Comparison of ENCODE assay signal across 8 mouse cellular contexts in genomic region chr16:57243858-57244248, GRCm38 (mm10). TPM values are rescaled to one million over a fixed set of nuclear protein-coding genes. Genes with fewer than 3 reads are reported as not detected.
DNase-seq lines count a peak whose midpoint lies in the region; ATAC-seq and TF ChIP-seq lines count a peak whose summit lies in the region.

No protein-coding gene starts in this region.

- no peaks in the 10 kb centered on the region for H3K36me3 ChIP-seq in midbrain, embryonic 10.5 days

- DNase-seq in Patski (ENCODE audit: low read depth, low spot score): no peak
- peak; percentile 44 for DNase-seq in cerebellum, adult 9-11 months
- peak; percentile 41 to 76 for DNase-seq in frontal cortex, postnatal 14 days (ENCODE audit: low spot score in 2 of 2)
- peak; percentile 87 for DNase-seq in induced T-regulatory cell, adult 2 months (ENCODE audit: low read depth)
- peak; percentile 75 to 86 for DNase-seq in left cerebral cortex, adult 2 months (ENCODE audit: extremely low spot score in 1 of 2, low spot score in 2 of 2)
- peak; percentile 68 for DNase-seq in midbrain, embryonic 10.5 days (ENCODE audit: low spot score)
- DNase-seq in right cerebral cortex, postnatal 36 days (ENCODE audit: low spot score in 2 of 2): peak; percentile 56 to 58
- peak; percentile 59 to 72 for DNase-seq in urinary bladder, postnatal 36 days (ENCODE audit: low spot score in 2 of 2)

- H3K4me3 ChIP-seq in left cerebral cortex, adult 2 months: no peak overlapping the region
- no peak overlapping the region for H3K4me3 ChIP-seq in midbrain, embryonic 10.5 days

- ATAC-seq in Patski: peak; percentile 62

- CTCF ChIA-PET in Patski (lab: Charles Lee): interaction anchor here (1.0 to 5.8 kb wide), 28 partner anchors 12 to 369 kb away, joined by 3 to 82 read pairs (median 4); partner anchors contain the start of gene Tbc1d23

- no peaks in the 10 kb centered on the region for H3K9me3 ChIP-seq in midbrain, embryonic 10.5 days (replicated peaks)

- POLR2A ChIA-PET in Patski (lab: Charles Lee): interaction anchor here (0.6 kb wide), 1 partner anchor 291 kb away, joined by 4 read pairs; no protein-coding TSS in a partner anchor

- 13% methylated on average over 6 of the region's 6 CpGs for WGBS in midbrain, embryonic 10.5 days

- no peaks in the 10 kb centered on the region for H3K4me1 ChIP-seq in midbrain, embryonic 10.5 days

- TF ChIP-seq CTCF in Patski (IDR thresholded peaks at IDR 0.05): peak; percentile 81
- TF ChIP-seq CTCF in left cerebral cortex, adult 2 months (IDR thresholded peaks at IDR 0.05): peak; percentile 96

- no peaks in the 10 kb centered on the region for H3K27me3 ChIP-seq in Patski
- no peaks in the 10 kb centered on the region for H3K27me3 ChIP-seq in midbrain, embryonic 10.5 days (ENCODE audit: low read depth, poor library complexity, severe bottlenecking)

- intact Hi-C loops in left cerebral cortex, adult 2 months (cut with DNase I): loop anchor here (1.0 to 5.0 kb wide), 2 partner anchors 154 to 353 kb away; no protein-coding TSS in a partner anchor

- no peak overlapping the region for H3K27ac ChIP-seq in left cerebral cortex, adult 2 months
- no peak overlapping the region for H3K27ac ChIP-seq in midbrain, embryonic 10.5 days (replicated peaks)

- in situ Hi-C loops in Patski (cut with MboI; ENCODE audit: low pct_unique_long_range_greater_than_20kb): loop anchor here (5.0 to 25.0 kb wide), 3 partner anchors 333 to 1043 kb away; partner anchors contain the start of gene Cmss1

RNA-seq across cellular contexts. Expression of gene Tbc1d23, which starts 12.5 kb away (rescaled TPM):
- polyA plus RNA-seq in Patski (2021): 38.6 TPM
- total RNA-seq in left cerebral cortex, adult 2 months (2021): 10 to 100 TPM; 45.0 to 46.1 TPM
- 15.5 and 22.6 TPM in 2 replicates for polyA plus RNA-seq in midbrain, embryonic 10.5 days (2016; fragmentation: Nextera tagmentation; extraction: Ambion mirVana)

RNA-seq across cellular contexts. Expression of gene Tmem30c, which starts 48.8 kb away (rescaled TPM):
- polyA plus RNA-seq in Patski (2021): not detected
- under 1 TPM; 0.29 to 0.42 TPM for total RNA-seq in left cerebral cortex, adult 2 months (2021)
- 0.09 TPM in 2 replicates for polyA plus RNA-seq in midbrain, embryonic 10.5 days (2016; fragmentation: Nextera tagmentation; extraction: Ambion mirVana)
